Mouse (Mus musculus) urinary bladder, postnatal 0 days (tissue): Measurements from ENCODE around the gene Higd1a. TPM values are rescaled to one million over a fixed set of nuclear protein-coding genes. Genes with fewer than 3 reads are reported as not detected.

Experiments used
- polyA plus RNA-seq: library from polyadenylated mRNA; unstranded; fragments of >200 nt; fragmentation: Nextera tagmentation; extraction: Ambion mirVana; gene quantifications from 2 replicates; pipeline ENCODE4 v1.2.1, GENCODE M21; 2015

Higd1a gene
- polyA plus RNA-seq: 265 and 303 TPM in 2 replicates

DNA sequence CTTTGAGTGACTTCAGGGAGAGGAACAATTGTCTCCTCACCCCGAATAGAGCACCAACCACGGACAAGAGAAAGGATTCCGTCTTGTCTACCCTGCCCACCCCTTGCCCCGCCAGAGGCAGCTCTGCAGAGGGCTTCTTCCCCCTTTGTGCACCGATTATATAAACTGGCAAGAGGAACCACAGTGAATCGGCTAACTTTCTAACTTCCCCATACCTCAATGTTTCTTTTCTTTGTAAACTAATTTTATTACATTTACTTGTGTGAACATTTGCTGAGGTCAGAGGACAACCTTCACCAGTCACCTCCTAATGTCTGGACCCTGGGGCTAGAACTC is at the start of gene Higd1a:
TSS of gene Higd1a (minus strand) at position 210 of the 336 bp plus-strand sequence.

DNA sequence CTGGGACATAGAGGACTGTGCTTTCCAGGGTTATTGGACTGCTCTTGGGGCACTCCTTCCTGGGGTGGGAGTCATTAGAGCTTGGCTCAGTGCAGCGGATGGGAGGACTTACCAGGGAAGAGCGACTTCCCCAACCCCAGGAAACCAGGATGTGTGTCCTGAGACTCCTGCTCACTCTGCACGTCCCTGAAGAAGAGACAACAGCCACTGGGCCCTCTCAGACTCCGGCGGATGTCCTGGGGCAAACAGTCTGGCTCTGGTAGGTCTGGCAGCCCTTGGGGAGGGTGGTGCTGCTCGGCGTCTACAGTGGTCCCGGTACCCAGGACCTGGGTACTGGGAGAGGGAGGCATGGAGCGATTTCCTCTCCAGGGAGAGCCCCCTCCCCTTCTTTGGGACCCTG is 40.1 kb upstream of the Higd1a start, which contains the start of gene Ackr2:
TSS of gene Ackr2 (plus strand) at position 111 of the 400 bp plus-strand sequence.

DNA sequence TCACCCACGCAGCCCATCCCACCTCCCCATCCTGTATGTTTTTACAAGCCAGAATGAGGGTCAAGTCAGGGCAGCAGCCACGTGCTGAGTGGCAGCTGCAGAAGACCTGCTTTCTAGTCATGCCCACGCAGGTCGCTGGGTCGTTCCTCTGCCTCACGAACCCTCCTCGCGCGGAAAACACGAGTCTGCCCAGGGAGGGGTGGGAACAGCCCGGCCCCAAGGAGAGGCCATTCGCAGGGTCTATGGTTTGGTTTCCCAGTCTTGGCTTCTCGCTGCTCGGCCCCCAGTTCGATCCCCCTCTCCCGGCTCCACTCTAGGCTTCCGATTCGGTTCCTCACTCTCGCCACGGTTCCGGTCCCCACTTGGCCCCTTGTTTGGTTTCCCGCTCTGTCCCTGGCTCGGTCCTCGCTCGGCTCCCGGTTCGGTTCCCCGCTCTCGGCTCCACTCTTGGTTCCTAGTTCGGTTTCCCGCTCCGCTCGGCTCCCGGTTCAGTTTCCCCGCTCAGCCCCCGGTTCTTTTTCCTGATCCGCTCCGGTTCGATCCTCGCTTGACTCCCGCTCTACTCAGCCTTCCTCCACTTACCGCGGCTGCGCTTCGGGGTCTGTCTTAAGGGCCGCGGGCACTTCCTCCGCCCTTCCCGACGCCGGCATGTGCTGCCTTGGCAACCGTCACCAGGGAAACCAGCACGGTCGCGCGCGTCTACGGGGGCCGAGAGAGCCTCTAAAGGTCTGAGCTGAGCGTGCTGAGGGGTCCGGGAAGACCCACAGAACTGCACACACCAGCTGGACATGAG is 19.1 kb downstream of the Higd1a start, which contains the start of gene Ccdc13:
TSS of gene Ccdc13 (minus strand) at position 633 of the 793 bp plus-strand sequence.

Other genes with a start within 250 kb of the Higd1a start
- gene Lyzl4, start 216.3 kb downstream of the Higd1a start, polyA plus RNA-seq: 0.17 and 0.29 TPM in 2 replicates
- gene Vipr1, start 215.6 kb downstream of the Higd1a start, polyA plus RNA-seq: 0.77 and 1.1 TPM in 2 replicates
- 5.8 and 6.1 TPM in 2 replicates for gene Sec22c, start 152.9 kb downstream of the Higd1a start, polyA plus RNA-seq
- gene Ss18l2, start 148.0 kb downstream of the Higd1a start, polyA plus RNA-seq: 113 and 114 TPM in 2 replicates
- gene Nktr, start 139.2 kb downstream of the Higd1a start, polyA plus RNA-seq: 29.6 and 37.6 TPM in 2 replicates
- 21.2 and 21.4 TPM in 2 replicates for gene Zfp651, start 99.0 kb downstream of the Higd1a start, polyA plus RNA-seq
- gene Klhl40, start 80.8 kb downstream of the Higd1a start, polyA plus RNA-seq: 0.08 and 0.27 TPM in 2 replicates
- 4.2 and 4.6 TPM in 2 replicates for gene Hhatl, start 65.9 kb downstream of the Higd1a start, polyA plus RNA-seq
- 0.16 and 0.33 TPM in 2 replicates for gene Ccdc13, start 18.9 kb downstream of the Higd1a start, polyA plus RNA-seq
- gene Ackr2, start 40.0 kb upstream of the Higd1a start, polyA plus RNA-seq: 0.37 and 0.44 TPM in 2 replicates
- gene Cyp8b1, start 57.9 kb upstream of the Higd1a start, polyA plus RNA-seq: 0.06 TPM in 1 of 2 replicates, not detected in the other
- gene Fam198a, start 92.6 kb upstream of the Higd1a start, polyA plus RNA-seq: 4.8 and 5.6 TPM in 2 replicates
- 6.6 and 7.4 TPM in 2 replicates for gene Pomgnt2, start 138.7 kb upstream of the Higd1a start, polyA plus RNA-seq